Mouse (Mus musculus) midbrain, postnatal 0 days (tissue): ENCODE data around the gene Ddx6. TPM values are rescaled to one million over a fixed set of nuclear protein-coding genes. Genes with fewer than 3 reads are reported as not detected.

Experiments
- ATAC-seq: fragments of 200-750 bp; cut with Nextera tagmentation; 2 replicates; pipeline ENCODE4 v1.8.0; 2017; ENCODE audit warnings: moderate number of reproducible peaks, mild to moderate bottlenecking, moderate TSS enrichment, moderate library complexity; ENCODE audit not compliant: low FRiP score
- DNase-seq: peaks from one replicate; pipeline ENCODE4 v3.0.0-alpha.2; 2015; ENCODE audit warnings: low spot score
- H3K27ac ChIP-seq: fragments of 300-500 bp; sonication (generic); 2 replicates; pipeline ENCODE4 v1.5.1; 2014; ENCODE audit warnings: low read depth, mild to moderate bottlenecking, low read length, mixed read lengths
- H3K27me3 ChIP-seq: fragments of 300-500 bp; sonication (generic); 2 replicates; pipeline ENCODE4 v1.6.1; 2014; ENCODE audit warnings: low read length, control low read depth, mixed read lengths; ENCODE audit not compliant: insufficient read depth
- H3K36me3 ChIP-seq: fragments of 300-500 bp; sonication (generic); 2 replicates; pipeline ENCODE4 v1.6.1; 2014; ENCODE audit warnings: low read length, control low read depth, mixed read lengths; ENCODE audit not compliant: insufficient read depth
- H3K4me1 ChIP-seq: fragments of 300-500 bp; sonication (generic); 2 replicates; pipeline ENCODE4 v1.6.1; 2014; ENCODE audit warnings: mild to moderate bottlenecking, control low read depth, antibody characterized with exemption, low read length, mixed read lengths; ENCODE audit not compliant: insufficient read depth
- H3K4me2 ChIP-seq: fragments of 300-500 bp; sonication (generic); 2 replicates; pipeline ENCODE4 v1.6.1; 2014; ENCODE audit warnings: low read depth, mild to moderate bottlenecking, low read length, mixed read lengths; ENCODE audit not compliant: poor library complexity, severe bottlenecking
- H3K4me3 ChIP-seq: fragments of 300-500 bp; sonication (generic); 2 replicates; pipeline ENCODE4 v1.5.1; 2014; ENCODE audit warnings: low read depth, mild to moderate bottlenecking, low read length, moderate library complexity
- H3K9ac ChIP-seq: fragments of 300-500 bp; sonication (generic); replicated peaks from 2 replicates; pipeline ENCODE4 v1.6.1; 2014; ENCODE audit warnings: mild to moderate bottlenecking, low read length, moderate library complexity, mixed read lengths; ENCODE audit not compliant: poor library complexity, severe bottlenecking
- H3K9me3 ChIP-seq: fragments of 300-500 bp; sonication (generic); 2 replicates; pipeline ENCODE4 v1.6.1; 2016; ENCODE audit warnings: low read length, control low read depth
- CTCF ChIP-seq: IDR thresholded peaks from 2 replicates; pipeline ENCODE4 v1.5.1; 2016; ENCODE audit warnings: antibody characterized with exemption, mild to moderate bottlenecking
- WGBS: fragments of 180-500 bp; shearing (Covaris S2); extraction: QIAGEN DNeasy Blood & Tissue Kit; methylation state at CpG from one replicate; pipeline ENCODE4 v1.1.7; 2014; 5-methylcytosine and 5-hydroxymethylcytosine counted together
- polyA plus RNA-seq: library from polyadenylated mRNA; unstranded; fragments of >200 nt; fragmentation: Nextera tagmentation; extraction: Ambion mirVana; gene quantifications from 2 replicates; pipeline ENCODE4 v1.2.1, GENCODE M21; 2015
- total RNA-seq: library from RNA; depleted of rRNA; stranded (reverse); fragments of >200 nt; gene quantifications from 2 replicates; pipeline ENCODE4 v1.2.3, GENCODE M21; 2014

The Ddx6 gene
- total and polyA plus RNA-seq, 2 experiments from 2014 or later, result 19.9 to 68.6 TPM

- H3K27ac ChIP-seq, result no peak overlapping the region
- no peak overlapping the region for H3K9ac ChIP-seq
- H3K27me3 ChIP-seq, result no peaks in the 10 kb centered on the region
- TF ChIP-seq CTCF, result no peak
- H3K36me3 ChIP-seq, result no peaks in the 10 kb centered on the region
- H3K9me3 ChIP-seq, result no peaks in the 10 kb centered on the region
- WGBS, result 89% methylated on average over 6 of the region's 6 CpGs
- no peak for DNase-seq
- ATAC-seq, result no peak
- H3K4me3 ChIP-seq, result no peak overlapping the region
- H3K4me2 ChIP-seq, result no peak overlapping the region
- no peaks in the 10 kb centered on the region for H3K4me1 ChIP-seq
These were observed 41.7 kb downstream of the Ddx6 start for GRCm38 (mm10) chr9:44646366-44646765.

DNA sequence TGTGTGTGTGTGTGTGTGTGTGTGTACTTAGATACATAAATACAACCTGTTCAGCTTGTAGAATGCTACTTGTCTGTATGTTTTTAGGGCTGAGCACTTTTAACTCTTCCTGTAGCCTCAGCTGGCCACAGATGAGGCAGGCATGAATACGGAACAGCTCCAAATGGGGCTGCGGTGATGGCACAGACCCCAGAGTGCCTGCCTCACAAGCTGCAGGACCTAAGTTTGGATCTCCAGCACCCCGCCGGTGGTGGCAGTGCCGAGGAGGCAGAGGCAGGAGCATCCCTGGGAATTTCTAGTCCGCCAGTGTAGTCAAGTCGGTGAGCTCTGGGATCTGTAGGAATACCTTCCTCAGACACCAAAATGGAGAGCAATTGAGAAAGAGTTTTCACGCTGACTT, 42.3 kb downstream of the Ddx6 start:
- Histone ChIP-seq H3K36me3 (no peaks in the 10 kb centered on the region), H3K4me2 (no peak overlapping the region), H3K4me1 (no peaks in the 10 kb centered on the region), H3K9ac (no peak overlapping the region), H3K4me3 (no peak overlapping the region), H3K9me3 (no peaks in the 10 kb centered on the region), H3K27ac (no peak overlapping the region), H3K27me3 (no peaks in the 10 kb centered on the region)
- TF ChIP-seq CTCF, result no peak
- DNase-seq (no peak), ATAC-seq (no peak)
- WGBS, result 93% methylated on average over 8 of the region's 8 CpGs

DNA sequence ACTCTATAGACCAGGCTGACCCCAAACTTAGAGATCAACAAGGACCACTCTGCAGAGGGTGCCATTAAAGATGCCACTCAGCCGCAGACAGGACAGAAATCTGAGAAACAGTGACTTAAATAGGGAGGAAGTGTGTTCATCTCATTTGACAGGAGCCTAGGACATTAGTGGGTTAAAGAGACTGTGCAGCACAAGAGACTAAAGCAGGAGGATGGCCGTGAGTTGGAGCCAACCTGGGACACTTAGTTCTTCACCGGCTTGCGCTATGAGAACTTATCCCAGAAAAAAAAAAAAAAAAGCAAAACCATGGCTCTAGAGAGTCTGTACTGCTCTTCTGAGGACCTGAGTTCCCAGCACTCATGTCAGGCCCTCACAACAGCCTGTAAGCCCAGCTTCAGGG, 43.0 kb downstream of the Ddx6 start:
- WGBS, result 87% methylated on average over 4 of the region's 4 CpGs
- H3K27me3 ChIP-seq, result no peaks in the 10 kb centered on the region
- H3K27ac ChIP-seq, result no peak overlapping the region
- no peaks in the 10 kb centered on the region for H3K9me3 ChIP-seq
- ATAC-seq (no peak), DNase-seq (no peak)
- TF ChIP-seq CTCF, result no peak
- no peak overlapping the region for H3K4me2 ChIP-seq
- H3K9ac ChIP-seq, result no peak overlapping the region
- no peaks in the 10 kb centered on the region for H3K4me1 ChIP-seq
- H3K36me3 ChIP-seq, result no peaks in the 10 kb centered on the region
- no peak overlapping the region for H3K4me3 ChIP-seq

- Histone ChIP-seq H3K9me3 (no peaks in the 10 kb centered on the region), H3K4me2 (no peak overlapping the region), H3K4me1 (no peaks in the 10 kb centered on the region), H3K4me3 (no peak overlapping the region), H3K27me3 (no peaks in the 10 kb centered on the region), H3K27ac (no peak overlapping the region), H3K9ac (no peak overlapping the region), H3K36me3 (no peaks in the 10 kb centered on the region)
- no peak for ATAC-seq
- 73% methylated on average over 7 of the region's 7 CpGs for WGBS
- no peak for TF ChIP-seq CTCF
- no peak for DNase-seq
These were observed 44.2 kb downstream of the Ddx6 start for GRCm38 (mm10) chr9:44648881-44649281.

DNA sequence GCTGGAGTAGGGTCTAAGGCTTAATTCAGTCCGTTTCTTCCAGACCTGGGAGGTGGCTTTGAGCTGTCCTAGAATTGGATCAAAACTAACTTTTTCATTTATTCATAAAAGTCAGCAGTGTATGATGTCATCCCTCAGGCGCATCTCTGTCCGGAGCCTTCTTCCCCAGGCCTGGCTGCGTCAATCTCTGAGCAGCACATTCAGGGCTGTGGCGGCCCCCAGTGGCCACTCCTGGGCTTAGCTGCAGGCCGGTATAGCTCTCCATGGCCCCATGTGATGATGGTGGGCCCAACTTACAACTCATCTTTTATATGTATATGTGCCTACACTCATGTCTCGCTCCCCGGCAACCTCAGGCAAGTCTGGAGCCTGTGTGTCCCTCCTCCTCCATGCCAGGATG, 47.3 kb downstream of the Ddx6 start:
- Histone ChIP-seq H3K4me1 (no peaks in the 10 kb centered on the region), H3K4me2 (no peak overlapping the region), H3K27ac (no peak overlapping the region), H3K9ac (no peak overlapping the region), H3K4me3 (no peak overlapping the region), H3K9me3 (no peaks in the 10 kb centered on the region), H3K36me3 (no peaks in the 10 kb centered on the region), H3K27me3 (no peaks in the 10 kb centered on the region)
- 9% methylated on average over 8 of the region's 8 CpGs for WGBS
- TF ChIP-seq CTCF, result peak; percentile 86
- DNase-seq, result peak; percentile 71
- peak; percentile 56 for ATAC-seq

- DNase-seq, result no peak
- H3K9ac ChIP-seq, result no peak overlapping the region
- no peak for TF ChIP-seq CTCF
- no peak overlapping the region for H3K4me3 ChIP-seq
- no peaks in the 10 kb centered on the region for H3K9me3 ChIP-seq
- H3K4me2 ChIP-seq, result no peak overlapping the region
- H3K27me3 ChIP-seq, result no peaks in the 10 kb centered on the region
- no peak overlapping the region for H3K27ac ChIP-seq
- no peaks in the 10 kb centered on the region for H3K36me3 ChIP-seq
- H3K4me1 ChIP-seq, result no peaks in the 10 kb centered on the region
- no peak for ATAC-seq
- 73% methylated on average over 4 of the region's 4 CpGs for WGBS
These were observed 49.2 kb downstream of the Ddx6 start for GRCm38 (mm10) chr9:44653896-44654295.
